Mouse (Mus musculus): Measurements from ENCODE around the gene Cntn4. TPM values are rescaled to one million over a fixed set of nuclear protein-coding genes. Genes with fewer than 3 reads are reported as not detected.

Gene Cntn4
- polyA plus RNA-seq, 1 experiment from 2014 or later: 0.09 TPM

GRCm38 (mm10) chr6:106565316-106565715 lies 887.9 kb downstream of the Cntn4 start:
- Histone ChIP-seq H3K27ac (ENCODE audit: low read length) (no peak overlapping the region), H3K4me2 (ENCODE audit: low read depth, low read length) (no peak overlapping the region), H3K27me3 (ENCODE audit: control insufficient read depth, insufficient read depth, low read depth, low read length) (no peaks in the 10 kb centered on the region), H3K36me3 (ENCODE audit: control insufficient read depth, insufficient read depth) (no peaks in the 10 kb centered on the region), H3K9ac (ENCODE audit: low read depth, low read length) (no peak overlapping the region), H3K4me3 (ENCODE audit: low read depth, low read length) (no peak overlapping the region), H3K4me1 (ENCODE audit: control insufficient read depth, low read depth, low read length) (no peaks in the 10 kb centered on the region), H3K9me3 (replicated peaks; ENCODE audit: control insufficient read depth, low read length) (no peaks in the 10 kb centered on the region)
- WGBS (ENCODE audit: insufficient replicate concordance): 57% methylated on average over 7 of the region's 7 CpGs
- ATAC-seq (ENCODE audit: low read depth): no peak

GRCm38 (mm10) chr6:106565769-106566459 lies 888.5 kb downstream of the Cntn4 start:
- no peak overlapping the region for H3K4me3 ChIP-seq (ENCODE audit: low read depth, low read length)
- H3K27me3 ChIP-seq (ENCODE audit: control insufficient read depth, insufficient read depth, low read depth, low read length): no peaks in the 10 kb centered on the region
- H3K4me2 ChIP-seq (ENCODE audit: low read depth, low read length): no peak overlapping the region
- ATAC-seq (ENCODE audit: low read depth): no peak
- H3K4me1 ChIP-seq (ENCODE audit: control insufficient read depth, low read depth, low read length): no peaks in the 10 kb centered on the region
- H3K9me3 ChIP-seq (replicated peaks; ENCODE audit: control insufficient read depth, low read length): no peaks in the 10 kb centered on the region
- H3K9ac ChIP-seq (ENCODE audit: low read depth, low read length): no peak overlapping the region
- H3K27ac ChIP-seq (ENCODE audit: low read length): no peak overlapping the region
- no peaks in the 10 kb centered on the region for H3K36me3 ChIP-seq (ENCODE audit: control insufficient read depth, insufficient read depth)
- WGBS (ENCODE audit: insufficient replicate concordance): 72% methylated on average over 3 of the region's 3 CpGs

GRCm38 (mm10) chr6:106566929-106567621 lies 889.6 kb downstream of the Cntn4 start:
- ATAC-seq (ENCODE audit: low read depth): no peak
- Histone ChIP-seq H3K4me2 (ENCODE audit: low read depth, low read length) (no peak overlapping the region), H3K27me3 (ENCODE audit: control insufficient read depth, insufficient read depth, low read depth, low read length) (no peaks in the 10 kb centered on the region), H3K4me3 (ENCODE audit: low read depth, low read length) (no peak overlapping the region), H3K9me3 (replicated peaks; ENCODE audit: control insufficient read depth, low read length) (no peaks in the 10 kb centered on the region), H3K36me3 (ENCODE audit: control insufficient read depth, insufficient read depth) (no peaks in the 10 kb centered on the region), H3K27ac (ENCODE audit: low read length) (no peak overlapping the region), H3K4me1 (ENCODE audit: control insufficient read depth, low read depth, low read length) (no peaks in the 10 kb centered on the region), H3K9ac (ENCODE audit: low read depth, low read length) (no peak overlapping the region)
- 66% methylated on average over 11 of the region's 11 CpGs for WGBS (ENCODE audit: insufficient replicate concordance)

GRCm38 (mm10) chr6:106580124-106580523 lies 902.7 kb downstream of the Cntn4 start:
- WGBS (ENCODE audit: insufficient replicate concordance): 46% methylated on average over 5 of the region's 5 CpGs
- H3K27ac ChIP-seq (ENCODE audit: low read length): no peak overlapping the region
- no peaks in the 10 kb centered on the region for H3K36me3 ChIP-seq (ENCODE audit: control insufficient read depth, insufficient read depth)

GRCm38 (mm10) chr6:106593756-106594155 lies 916.3 kb downstream of the Cntn4 start:
- no peak overlapping the region for H3K4me3 ChIP-seq (ENCODE audit: low read depth, low read length)
- H3K4me2 ChIP-seq (ENCODE audit: low read depth, low read length): no peak overlapping the region
- no peaks in the 10 kb centered on the region for H3K27me3 ChIP-seq (ENCODE audit: control insufficient read depth, insufficient read depth, low read depth, low read length)
- no peaks in the 10 kb centered on the region for H3K9me3 ChIP-seq (replicated peaks; ENCODE audit: control insufficient read depth, low read length)
- no peak for ATAC-seq (ENCODE audit: low read depth)
- no peaks in the 10 kb centered on the region for H3K4me1 ChIP-seq (ENCODE audit: control insufficient read depth, low read depth, low read length)
- H3K27ac ChIP-seq (ENCODE audit: low read length): no peak overlapping the region
- 26% methylated on average over 9 of the region's 9 CpGs for WGBS (ENCODE audit: insufficient replicate concordance)
- no peaks in the 10 kb centered on the region for H3K36me3 ChIP-seq (ENCODE audit: control insufficient read depth, insufficient read depth)
- H3K9ac ChIP-seq (ENCODE audit: low read depth, low read length): no peak overlapping the region

More at GRCm38 (mm10) chr6:106580124-106580523, 902.7 kb downstream of the Cntn4 start:
- H3K4me2 ChIP-seq (ENCODE audit: low read depth, low read length): no peak overlapping the region
- no peak overlapping the region for H3K4me3 ChIP-seq (ENCODE audit: low read depth, low read length)
- no peak for ATAC-seq (ENCODE audit: low read depth)
- no peaks in the 10 kb centered on the region for H3K4me1 ChIP-seq (ENCODE audit: control insufficient read depth, low read depth, low read length)
- H3K27me3 ChIP-seq (ENCODE audit: control insufficient read depth, insufficient read depth, low read depth, low read length): no peaks in the 10 kb centered on the region
- no peaks in the 10 kb centered on the region for H3K9me3 ChIP-seq (replicated peaks; ENCODE audit: control insufficient read depth, low read length)
- H3K9ac ChIP-seq (ENCODE audit: low read depth, low read length): no peak overlapping the region

- no peaks in the 10 kb centered on the region for H3K9me3 ChIP-seq (replicated peaks; ENCODE audit: control insufficient read depth, low read length)
- ATAC-seq (ENCODE audit: low read depth): no peak
- H3K9ac ChIP-seq (ENCODE audit: low read depth, low read length): no peak overlapping the region
- no peak overlapping the region for H3K27ac ChIP-seq (ENCODE audit: low read length)
- WGBS (ENCODE audit: insufficient replicate concordance): 75% methylated on average over 3 of the region's 3 CpGs
- H3K36me3 ChIP-seq (ENCODE audit: control insufficient read depth, insufficient read depth): no peaks in the 10 kb centered on the region
- no peaks in the 10 kb centered on the region for H3K4me1 ChIP-seq (ENCODE audit: control insufficient read depth, low read depth, low read length)
- no peak overlapping the region for H3K4me3 ChIP-seq (ENCODE audit: low read depth, low read length)
- H3K4me2 ChIP-seq (ENCODE audit: low read depth, low read length): no peak overlapping the region
- no peaks in the 10 kb centered on the region for H3K27me3 ChIP-seq (ENCODE audit: control insufficient read depth, insufficient read depth, low read depth, low read length)
These were observed 939.6 kb downstream of the Cntn4 start for GRCm38 (mm10) chr6:106617081-106617480.

GRCm38 (mm10) chr6:106621188-106621749 lies 943.8 kb downstream of the Cntn4 start:
- WGBS (ENCODE audit: insufficient replicate concordance): 52% methylated on average over 5 of the region's 5 CpGs
- H3K9me3 ChIP-seq (replicated peaks; ENCODE audit: control insufficient read depth, low read length): no peaks in the 10 kb centered on the region
- no peaks in the 10 kb centered on the region for H3K4me1 ChIP-seq (ENCODE audit: control insufficient read depth, low read depth, low read length)
- H3K36me3 ChIP-seq (ENCODE audit: control insufficient read depth, insufficient read depth): no peaks in the 10 kb centered on the region
- no peak overlapping the region for H3K4me2 ChIP-seq (ENCODE audit: low read depth, low read length)
- no peak overlapping the region for H3K9ac ChIP-seq (ENCODE audit: low read depth, low read length)
- H3K27ac ChIP-seq (ENCODE audit: low read length): no peak overlapping the region
- H3K4me3 ChIP-seq (ENCODE audit: low read depth, low read length): no peak overlapping the region
- no peak for ATAC-seq (ENCODE audit: low read depth)
- H3K27me3 ChIP-seq (ENCODE audit: control insufficient read depth, insufficient read depth, low read depth, low read length): no peaks in the 10 kb centered on the region

- no peaks in the 10 kb centered on the region for H3K36me3 ChIP-seq (ENCODE audit: control insufficient read depth, insufficient read depth)
- no peak overlapping the region for H3K4me3 ChIP-seq (ENCODE audit: low read depth, low read length)
- no peak overlapping the region for H3K27ac ChIP-seq (ENCODE audit: low read length)
- no peak overlapping the region for H3K4me2 ChIP-seq (ENCODE audit: low read depth, low read length)
- WGBS (ENCODE audit: insufficient replicate concordance): 59% methylated on average over 3 of the region's 3 CpGs
- no peak for ATAC-seq (ENCODE audit: low read depth)
- no peaks in the 10 kb centered on the region for H3K9me3 ChIP-seq (replicated peaks; ENCODE audit: control insufficient read depth, low read length)
- no peaks in the 10 kb centered on the region for H3K27me3 ChIP-seq (ENCODE audit: control insufficient read depth, insufficient read depth, low read depth, low read length)
- no peak overlapping the region for H3K9ac ChIP-seq (ENCODE audit: low read depth, low read length)
- no peaks in the 10 kb centered on the region for H3K4me1 ChIP-seq (ENCODE audit: control insufficient read depth, low read depth, low read length)
These were observed 965.6 kb downstream of the Cntn4 start for GRCm38 (mm10) chr6:106643026-106643425.
